Mouse (Mus musculus) stomach, embryonic 15.5 days (tissue): ENCODE data around the gene Cpne6. TPM values are rescaled to one million over a fixed set of nuclear protein-coding genes. Genes with fewer than 3 reads are reported as not detected.

Source experiments
- ATAC-seq: fragments of 200-750 bp; cut with Nextera tagmentation; 2 replicates; pipeline ENCODE4 v1.8.0; 2017; ENCODE audit warnings: low read depth, moderate number of reproducible peaks, moderate TSS enrichment; ENCODE audit not compliant: insufficient read depth, low FRiP score
- H3K27ac ChIP-seq: fragments of 300-500 bp; sonication (generic); 2 replicates; pipeline ENCODE4 v1.5.1; 2015; ENCODE audit warnings: mild to moderate bottlenecking, inconsistent platforms
- H3K27me3 ChIP-seq: fragments of 300-500 bp; sonication (generic); replicated peaks from 2 replicates; pipeline ENCODE4 v1.6.1; 2015; ENCODE audit warnings: inconsistent platforms
- H3K36me3 ChIP-seq: fragments of 300-500 bp; sonication (generic); 2 replicates; pipeline ENCODE4 v1.6.1; 2015; ENCODE audit warnings: inconsistent platforms
- H3K4me1 ChIP-seq: fragments of 300-500 bp; sonication (generic); 2 replicates; pipeline ENCODE4 v1.6.1; 2015; ENCODE audit warnings: inconsistent platforms
- H3K4me2 ChIP-seq: fragments of 300-500 bp; sonication (generic); 2 replicates; pipeline ENCODE4 v1.6.1; 2015; ENCODE audit warnings: mild to moderate bottlenecking, inconsistent platforms
- H3K4me3 ChIP-seq: fragments of 300-500 bp; sonication (generic); replicated peaks from 2 replicates; pipeline ENCODE4 v1.5.1; 2015; ENCODE audit warnings: inconsistent platforms
- H3K9ac ChIP-seq: fragments of 300-500 bp; sonication (generic); 2 replicates; pipeline ENCODE4 v1.6.1; 2015; ENCODE audit warnings: inconsistent platforms
- H3K9me3 ChIP-seq: fragments of 300-500 bp; sonication (generic); 2 replicates; pipeline ENCODE4 v1.6.1; 2016; ENCODE audit warnings: inconsistent platforms
- WGBS: fragments of 180-500 bp; shearing (Covaris S2); methylation state at CpG from one replicate; pipeline ENCODE4 v1.1.7; 2015; 5-methylcytosine and 5-hydroxymethylcytosine counted together
- polyA plus RNA-seq: library from polyadenylated mRNA; unstranded; fragments of >200 nt; fragmentation: Nextera tagmentation; extraction: Ambion mirVana; gene quantifications from 2 replicates; pipeline ENCODE4 v1.2.1, GENCODE M21; 2015

Gene Cpne6
- polyA plus RNA-seq, 1 experiment from 2014 or later = 0.42 TPM

DNA sequence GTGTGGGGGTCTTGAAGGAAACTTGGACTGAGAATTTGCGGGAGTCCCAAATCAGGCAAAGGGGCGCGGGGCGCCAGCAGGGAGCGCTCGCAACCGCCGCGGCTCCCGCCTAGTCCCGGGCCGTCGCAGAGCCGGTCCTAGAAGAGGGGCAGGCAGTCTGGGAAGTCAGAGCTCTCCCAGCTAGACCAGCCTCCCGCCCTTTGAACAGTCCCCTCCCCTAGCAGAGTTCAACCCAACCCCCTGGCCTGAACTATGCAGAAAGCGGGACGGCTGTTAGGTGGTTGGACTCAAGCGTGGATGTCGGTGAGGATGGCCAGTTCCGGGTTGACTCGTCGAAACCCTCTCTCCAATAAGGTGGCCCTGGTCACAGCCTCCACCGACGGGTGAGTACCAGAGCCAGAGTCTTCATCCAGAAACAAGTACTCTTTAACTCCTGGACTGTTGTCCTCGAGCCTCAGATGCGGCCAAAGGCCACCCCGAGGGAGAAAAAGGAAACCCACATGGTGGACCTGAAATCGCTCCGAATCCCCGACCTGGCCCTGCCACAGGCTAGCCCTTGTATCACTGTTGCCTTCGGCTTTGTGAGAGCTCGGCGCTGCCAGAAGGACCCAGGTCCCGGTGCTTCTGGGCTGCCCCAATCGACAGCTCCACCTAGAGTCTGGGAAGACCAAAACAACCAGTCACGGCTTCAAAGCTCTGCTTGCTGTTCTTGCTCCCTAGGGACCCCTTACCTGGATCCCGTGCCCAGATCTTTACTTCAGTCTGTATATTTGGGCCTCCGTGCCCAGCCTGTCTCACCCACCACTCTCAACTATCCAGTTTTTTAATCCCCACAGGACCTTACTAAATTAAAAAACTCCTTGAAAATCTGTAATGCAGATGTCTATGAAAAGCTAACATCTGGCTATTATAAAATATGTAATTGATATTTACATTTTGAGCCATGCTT, 31.3 kb upstream of the Cpne6 start, which contains the start of gene Dhrs4:
Gene Dhrs4 (plus strand): TSS at position 108 of the 949 bp plus-strand sequence.
- no peaks in the 10 kb centered on the region for H3K9me3 ChIP-seq
- peak within 1 kb of the TSS; percentile 89 for H3K27ac ChIP-seq
- WGBS = under 1% methylated on average over 37 of the region's 38 CpGs
- peak within 1 kb of the TSS; percentile 70 for H3K4me3 ChIP-seq
- H3K4me2 ChIP-seq = peak within 1 kb of the TSS; percentile 69
- no peaks in the 10 kb centered on the region for H3K27me3 ChIP-seq
- H3K4me1 ChIP-seq = no peaks in the 10 kb centered on the region; the same call in 1 of the 2 replicates
- H3K9ac ChIP-seq = peak within 1 kb of the TSS; percentile 79
- ATAC-seq = peak; percentile 97
- 0 out of 2 replicates have a peak, but pooled peaks cover 3% of the 10 kb centered on the region for H3K36me3 ChIP-seq

- no peak for ATAC-seq
- Histone ChIP-seq H3K27ac (no peak overlapping the region), H3K36me3 (0 out of 2 replicates have a peak, but pooled peaks cover 9% of the 10 kb centered on the region), H3K27me3 (no peaks in the 10 kb centered on the region), H3K4me2 (peak overlapping the region; percentile 69), H3K4me3 (peak overlapping the region; percentile 70), H3K9me3 (no peaks in the 10 kb centered on the region), H3K9ac (no peak overlapping the region), H3K4me1 (no peaks in the 10 kb centered on the region; the same call in 1 of the 2 replicates)
- 88% methylated on average over 10 of the region's 10 CpGs for WGBS
Measured at GRCm38 (mm10) chr14:55479629-55480028, 30.6 kb upstream of the Cpne6 start.

DNA sequence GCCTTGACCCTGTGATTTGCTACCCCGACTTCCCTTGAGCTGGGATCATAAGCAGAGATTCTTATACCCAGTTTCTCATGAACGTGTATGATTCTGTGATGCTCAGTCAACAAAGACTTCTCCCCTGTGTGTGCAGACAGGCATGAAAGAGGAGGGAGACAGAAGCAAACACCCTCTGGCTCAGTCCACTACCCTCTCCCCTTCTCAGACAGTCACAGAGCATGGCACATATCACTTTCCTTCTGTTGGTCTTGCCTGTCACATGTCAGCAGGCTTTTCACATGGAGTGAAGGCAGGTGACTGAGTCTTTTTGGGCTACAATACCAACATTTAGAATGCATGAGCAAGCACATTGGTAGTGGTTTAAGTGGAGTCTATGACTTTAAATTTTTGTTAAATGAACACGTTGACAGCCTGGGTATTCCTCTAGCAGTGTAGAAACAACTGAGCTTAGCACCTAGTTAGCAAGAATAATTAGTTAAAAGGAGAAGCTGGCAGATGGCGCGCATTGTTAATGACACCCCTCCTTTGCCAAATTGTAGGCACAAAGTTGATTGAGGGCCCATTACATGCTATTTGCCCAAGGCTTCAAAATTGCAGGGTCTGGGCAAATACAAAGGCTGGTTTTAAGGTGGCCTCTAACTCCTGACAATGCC, 25.7 kb upstream of the Cpne6 start:
- no peaks in the 10 kb centered on the region for H3K4me1 ChIP-seq
- H3K36me3 ChIP-seq = 0 out of 2 replicates have a peak, but pooled peaks cover 16% of the 10 kb centered on the region
- no peak overlapping the region for H3K9ac ChIP-seq
- 75% methylated on average over 5 of the region's 5 CpGs for WGBS
- no peaks in the 10 kb centered on the region for H3K9me3 ChIP-seq
- H3K4me3 ChIP-seq = no peak overlapping the region
- no peak overlapping the region for H3K4me2 ChIP-seq
- no peak overlapping the region for H3K27ac ChIP-seq
- H3K27me3 ChIP-seq = no peaks in the 10 kb centered on the region
- ATAC-seq = no peak

- H3K36me3 ChIP-seq = 0 out of 2 replicates have a peak, but pooled peaks cover 16% of the 10 kb centered on the region
- no peak overlapping the region for H3K27ac ChIP-seq
- no peak overlapping the region for H3K4me3 ChIP-seq
- WGBS = 82% methylated on average over 8 of the region's 8 CpGs
- no peak overlapping the region for H3K4me2 ChIP-seq
- no peaks in the 10 kb centered on the region for H3K9me3 ChIP-seq
- H3K9ac ChIP-seq = no peak overlapping the region
- peaks cover 6% of the 10 kb centered on the region for H3K4me1 ChIP-seq
- ATAC-seq = no peak
- H3K27me3 ChIP-seq = no peaks in the 10 kb centered on the region
Measured at GRCm38 (mm10) chr14:55486836-55487235, 23.4 kb upstream of the Cpne6 start.

GRCm38 (mm10) chr14:55490361-55491201, 19.7 kb upstream of the Cpne6 start, which contains the start of gene Carmil3:
TSS of gene Carmil3 (plus strand) at chr14:55490651.
- peak within 1 kb of the TSS; percentile 98 for H3K4me2 ChIP-seq
- H3K27me3 ChIP-seq = no peaks in the 10 kb centered on the region
- H3K9me3 ChIP-seq = no peaks in the 10 kb centered on the region
- H3K4me1 ChIP-seq = peaks cover 7% of the 10 kb centered on the region
- H3K9ac ChIP-seq = peak within 1 kb of the TSS; percentile 47
- H3K4me3 ChIP-seq = peak within 1 kb of the TSS; percentile 71
- H3K36me3 ChIP-seq = 0 out of 2 replicates have a peak, but pooled peaks cover 7% of the 10 kb centered on the region
- peak within 1 kb of the TSS; percentile 69 for H3K27ac ChIP-seq
- WGBS = 1% methylated on average over 65 of the region's 68 CpGs
- peak; percentile 76 for ATAC-seq

GRCm38 (mm10) chr14:55491291-55491833, 18.9 kb upstream of the Cpne6 start:
- H3K27ac ChIP-seq = peak overlapping the region; percentile 69
- peak overlapping the region; percentile 47 for H3K9ac ChIP-seq
- H3K9me3 ChIP-seq = no peaks in the 10 kb centered on the region
- 0 out of 2 replicates have a peak, but pooled peaks cover 7% of the 10 kb centered on the region for H3K36me3 ChIP-seq
- no peaks in the 10 kb centered on the region for H3K27me3 ChIP-seq
- peak; percentile 81 for ATAC-seq
- peaks cover 7% of the 10 kb centered on the region for H3K4me1 ChIP-seq
- peak overlapping the region; percentile 71 for H3K4me3 ChIP-seq
- WGBS = under 1% methylated on average over 28 of the region's 30 CpGs
- peak overlapping the region; percentile 98 for H3K4me2 ChIP-seq

- no peaks in the 10 kb centered on the region for H3K9me3 ChIP-seq
- no peaks in the 10 kb centered on the region for H3K27me3 ChIP-seq
- H3K4me2 ChIP-seq = peak overlapping the region; percentile 98; the same call in 1 of the 2 replicates
- no peak overlapping the region for H3K9ac ChIP-seq
- 29% methylated on average over 3 of the region's 3 CpGs for WGBS
- H3K4me1 ChIP-seq = peaks cover 7% of the 10 kb centered on the region
- 0 out of 2 replicates have a peak, but pooled peaks cover 7% of the 10 kb centered on the region for H3K36me3 ChIP-seq
- no peak overlapping the region for H3K4me3 ChIP-seq
- no peak for ATAC-seq
- H3K27ac ChIP-seq = no peak overlapping the region
Measured at GRCm38 (mm10) chr14:55492103-55492502, 18.1 kb upstream of the Cpne6 start.

DNA sequence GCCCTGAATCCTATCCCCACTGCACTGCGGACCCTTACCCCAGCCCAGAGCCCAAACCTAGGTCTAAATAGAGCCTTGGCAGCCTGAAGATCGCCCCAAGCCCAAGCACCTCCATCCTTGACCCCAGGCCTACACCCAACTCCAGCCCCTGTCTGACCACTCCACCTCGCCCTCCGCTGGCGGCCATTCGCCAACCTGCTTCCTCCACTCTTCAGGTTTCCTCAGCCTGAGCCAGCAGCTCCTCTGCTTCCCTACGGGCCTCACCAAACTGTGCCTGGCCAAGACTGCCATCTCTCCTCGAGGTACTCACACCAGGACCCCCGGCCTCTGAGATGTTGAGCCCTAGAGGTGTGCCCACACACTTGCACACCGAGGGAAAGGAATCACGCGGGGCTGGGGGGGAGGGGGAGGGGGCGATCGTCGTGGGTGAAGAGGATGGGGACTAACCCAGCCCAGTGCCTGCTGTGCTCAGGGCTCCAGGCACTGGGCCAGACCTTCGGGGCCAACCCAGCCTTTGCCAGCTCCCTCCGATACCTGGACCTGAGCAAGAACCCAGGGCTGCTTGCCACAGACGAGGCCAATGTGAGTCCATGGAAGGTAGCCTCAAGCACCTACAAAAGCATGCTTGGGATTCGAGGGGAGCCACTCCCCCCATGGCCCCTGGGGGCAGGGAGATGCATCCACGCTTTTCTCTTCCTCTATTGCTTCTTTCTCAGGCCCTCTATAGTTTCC, 14.6 kb upstream of the Cpne6 start:
- peaks cover 7% of the 10 kb centered on the region for H3K4me1 ChIP-seq
- no peaks in the 10 kb centered on the region for H3K36me3 ChIP-seq
- 71% methylated on average over 19 of the region's 20 CpGs for WGBS
- H3K27me3 ChIP-seq = no peaks in the 10 kb centered on the region
- no peak for ATAC-seq
- H3K4me3 ChIP-seq = no peak overlapping the region
- H3K27ac ChIP-seq = no peak overlapping the region
- no peaks in the 10 kb centered on the region for H3K9me3 ChIP-seq
- no peak overlapping the region for H3K4me2 ChIP-seq
- H3K9ac ChIP-seq = no peak overlapping the region

GRCm38 (mm10) chr14:55496761-55497448, 13.3 kb upstream of the Cpne6 start:
- Histone ChIP-seq H3K9me3 (no peaks in the 10 kb centered on the region), H3K27me3 (no peaks in the 10 kb centered on the region), H3K9ac (no peak overlapping the region), H3K4me1 (0 out of 2 replicates have a peak, but pooled peaks cover under 1% of the 10 kb centered on the region), H3K4me3 (no peak overlapping the region), H3K27ac (no peak overlapping the region), H3K4me2 (no peak overlapping the region), H3K36me3 (no peaks in the 10 kb centered on the region)
- 69% methylated on average over 16 of the region's 16 CpGs for WGBS
- peak; percentile 8; the same call in 1 of the 2 replicates for ATAC-seq

- H3K9ac ChIP-seq = no peak overlapping the region
- no peak overlapping the region for H3K4me2 ChIP-seq
- WGBS = 20% methylated on average over 6 of the region's 6 CpGs
- H3K4me1 ChIP-seq = no peaks in the 10 kb centered on the region
- H3K9me3 ChIP-seq = no peaks in the 10 kb centered on the region
- H3K27me3 ChIP-seq = no peaks in the 10 kb centered on the region
- H3K27ac ChIP-seq = no peak overlapping the region
- no peak overlapping the region for H3K4me3 ChIP-seq
- no peaks in the 10 kb centered on the region for H3K36me3 ChIP-seq
- ATAC-seq = peak; percentile 54; the same call in 1 of the 2 replicates
Measured at GRCm38 (mm10) chr14:55497449-55497821, 12.8 kb upstream of the Cpne6 start.
